Mouse (Mus musculus): Measurements from ENCODE around the gene Zbtb22. TPM values are rescaled to one million over a fixed set of nuclear protein-coding genes. Genes with fewer than 3 reads are reported as not detected.

The Zbtb22 gene
- polyA plus RNA-seq, 1 experiment from 2014 or later, result 20.9 TPM

DNA sequence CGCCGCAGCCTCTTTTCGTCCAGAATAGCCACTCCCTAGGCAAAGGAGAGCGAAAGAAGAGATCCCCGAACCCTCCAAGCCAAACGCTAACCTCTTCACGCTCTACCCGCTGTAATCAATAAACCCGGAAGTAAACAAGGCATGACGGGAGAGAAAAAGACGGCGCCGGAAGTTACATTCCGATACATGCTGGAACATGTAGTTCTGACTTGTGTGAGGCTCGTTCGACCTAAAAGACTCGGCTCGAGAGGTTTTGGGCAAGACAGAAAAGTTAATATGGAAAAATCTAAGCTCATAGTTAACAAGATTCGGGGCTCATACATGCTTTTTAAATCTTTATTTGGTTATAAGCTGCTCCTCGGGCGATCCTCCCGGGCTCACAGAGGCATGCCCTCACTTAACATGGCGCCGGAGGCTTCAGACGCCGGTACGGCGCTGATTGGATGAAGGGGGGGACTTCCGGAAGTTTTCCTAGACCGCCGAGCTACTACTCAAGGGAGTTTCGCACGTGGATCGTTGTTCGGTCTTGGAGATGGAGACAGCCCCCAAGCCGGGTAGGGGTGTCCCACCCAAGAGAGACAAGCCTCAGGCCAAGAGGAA is 24.6 kb downstream of the Zbtb22 start, which contains the start of the genes Pfdn6 and Wdr46:
TSS of gene Pfdn6 (minus strand) at position 138 of the 600 bp plus-strand sequence.
TSS of gene Wdr46 (plus strand) at position 455 of the 600 bp plus-strand sequence.
- peak; percentile 87 for ATAC-seq (ENCODE audit: low FRiP score, low TSS enrichment)
- H3K4me1 ChIP-seq (ENCODE audit: insufficient read depth, low read length), result peaks cover 17% of the 10 kb centered on the region
- under 1% methylated on average over 36 of the region's 36 CpGs for WGBS
- H3K27ac ChIP-seq (ENCODE audit: low read length), result no peak within 1 kb of the TSS
- H3K4me2 ChIP-seq (replicated peaks; ENCODE audit: low read depth, low read length), result peak within 1 kb of the TSS; percentile 95
- H3K27me3 ChIP-seq (ENCODE audit: insufficient read depth, low read length), result no peaks in the 10 kb centered on the region
- H3K9me3 ChIP-seq (ENCODE audit: low read length), result no peaks in the 10 kb centered on the region
- peak within 1 kb of the TSS; percentile 89 for H3K9ac ChIP-seq (replicated peaks; ENCODE audit: low read length)
- peak within 1 kb of the TSS; percentile 97 for H3K4me3 ChIP-seq (ENCODE audit: low read length)
- peaks cover 50% of the 10 kb centered on the region for H3K36me3 ChIP-seq (ENCODE audit: insufficient read depth, low read length)

DNA sequence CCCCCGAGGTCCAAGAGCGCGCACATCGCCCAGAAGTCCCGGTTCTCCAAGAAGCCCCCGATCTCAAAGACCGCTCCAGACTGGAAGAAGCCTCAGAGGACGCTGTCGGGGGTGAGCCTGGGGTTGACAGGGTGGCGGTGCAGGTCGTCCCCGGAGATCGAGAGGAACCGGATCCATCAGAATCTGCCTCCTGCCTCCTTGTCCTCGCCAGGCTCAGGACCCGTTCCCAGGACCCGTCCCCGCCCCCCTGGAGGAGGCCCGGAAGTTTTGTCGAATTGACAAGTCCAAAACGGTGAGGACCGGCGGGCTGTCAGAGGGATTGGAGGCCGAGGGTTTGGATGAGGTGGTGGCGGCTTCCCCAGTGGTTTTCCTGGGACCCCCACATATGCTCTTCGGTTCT is 25.3 kb downstream of the Zbtb22 start:
- H3K4me3 ChIP-seq (ENCODE audit: low read length), result peak overlapping the region; percentile 97
- no peak overlapping the region for H3K27ac ChIP-seq (ENCODE audit: low read length)
- H3K36me3 ChIP-seq (ENCODE audit: insufficient read depth, low read length), result peaks cover 45% of the 10 kb centered on the region
- ATAC-seq (ENCODE audit: low FRiP score, low TSS enrichment), result no peak
- no peaks in the 10 kb centered on the region for H3K9me3 ChIP-seq (ENCODE audit: low read length)
- no peaks in the 10 kb centered on the region for H3K27me3 ChIP-seq (ENCODE audit: insufficient read depth, low read length)
- WGBS, result 3% methylated on average over 26 of the region's 26 CpGs
- H3K9ac ChIP-seq (replicated peaks; ENCODE audit: low read length), result peak overlapping the region; percentile 89
- peak overlapping the region; percentile 95 for H3K4me2 ChIP-seq (replicated peaks; ENCODE audit: low read depth, low read length)
- H3K4me1 ChIP-seq (ENCODE audit: insufficient read depth, low read length), result peaks cover 17% of the 10 kb centered on the region

DNA sequence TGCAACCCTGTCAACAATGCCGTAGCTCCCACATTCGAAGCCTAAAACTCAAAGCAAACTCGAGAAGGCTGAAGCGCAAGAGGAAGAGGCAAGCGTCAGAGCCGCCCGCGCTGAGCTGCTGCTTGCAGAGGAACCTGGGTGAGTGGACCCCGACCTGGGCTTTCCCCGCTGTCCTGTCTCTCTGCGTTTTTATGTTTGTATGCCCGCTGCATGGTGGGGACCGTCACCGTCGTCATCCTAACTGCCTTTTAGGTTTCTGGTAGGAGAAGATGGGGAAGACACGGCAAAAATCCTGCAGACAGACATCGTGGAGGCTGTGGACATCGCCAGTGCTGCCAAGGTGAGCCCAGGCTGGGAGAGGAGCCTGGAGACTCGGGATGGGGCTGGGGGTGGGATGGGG is 25.7 kb downstream of the Zbtb22 start:
- WGBS, result 54% methylated on average over 19 of the region's 19 CpGs
- H3K9me3 ChIP-seq (ENCODE audit: low read length), result no peaks in the 10 kb centered on the region
- peaks cover 17% of the 10 kb centered on the region for H3K4me1 ChIP-seq (ENCODE audit: insufficient read depth, low read length)
- H3K4me2 ChIP-seq (replicated peaks; ENCODE audit: low read depth, low read length), result peak overlapping the region; percentile 95
- no peak for ATAC-seq (ENCODE audit: low FRiP score, low TSS enrichment)
- H3K4me3 ChIP-seq (ENCODE audit: low read length), result peak overlapping the region; percentile 97
- no peak overlapping the region for H3K27ac ChIP-seq (ENCODE audit: low read length)
- peak overlapping the region; percentile 89 for H3K9ac ChIP-seq (replicated peaks; ENCODE audit: low read length)
- H3K36me3 ChIP-seq (ENCODE audit: insufficient read depth, low read length), result peaks cover 48% of the 10 kb centered on the region
- no peaks in the 10 kb centered on the region for H3K27me3 ChIP-seq (ENCODE audit: insufficient read depth, low read length)

DNA sequence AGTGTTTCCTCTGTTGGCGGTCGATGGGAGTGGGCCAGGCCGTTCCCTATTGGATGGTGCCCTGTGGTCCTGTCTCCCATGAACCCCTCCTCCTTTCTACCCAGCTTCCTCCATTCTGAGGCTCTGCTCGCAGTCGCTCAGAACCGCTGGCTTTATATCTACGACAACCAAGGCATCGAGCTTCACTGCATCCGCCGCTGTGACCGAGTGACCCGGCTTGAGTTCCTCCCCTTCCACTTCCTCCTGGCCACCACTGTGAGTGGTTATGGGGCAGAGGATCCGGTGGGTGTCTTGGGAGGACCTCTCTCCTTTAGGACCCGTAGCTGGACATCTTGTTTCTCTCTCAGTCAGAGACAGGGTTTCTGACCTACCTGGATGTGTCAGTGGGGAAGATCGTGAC is 27.8 kb downstream of the Zbtb22 start:
- no peak overlapping the region for H3K27ac ChIP-seq (ENCODE audit: low read length)
- H3K4me3 ChIP-seq (ENCODE audit: low read length), result no peak overlapping the region
- peaks cover 17% of the 10 kb centered on the region for H3K4me1 ChIP-seq (ENCODE audit: insufficient read depth, low read length)
- ATAC-seq (ENCODE audit: low FRiP score, low TSS enrichment), result no peak
- WGBS, result 95% methylated on average over 15 of the region's 15 CpGs
- H3K9ac ChIP-seq (replicated peaks; ENCODE audit: low read length), result no peak overlapping the region
- no peaks in the 10 kb centered on the region for H3K9me3 ChIP-seq (ENCODE audit: low read length)
- peaks cover 35% of the 10 kb centered on the region for H3K36me3 ChIP-seq (ENCODE audit: insufficient read depth, low read length)
- no peaks in the 10 kb centered on the region for H3K27me3 ChIP-seq (ENCODE audit: insufficient read depth, low read length)
- H3K4me2 ChIP-seq (replicated peaks; ENCODE audit: low read depth, low read length), result no peak overlapping the region

DNA sequence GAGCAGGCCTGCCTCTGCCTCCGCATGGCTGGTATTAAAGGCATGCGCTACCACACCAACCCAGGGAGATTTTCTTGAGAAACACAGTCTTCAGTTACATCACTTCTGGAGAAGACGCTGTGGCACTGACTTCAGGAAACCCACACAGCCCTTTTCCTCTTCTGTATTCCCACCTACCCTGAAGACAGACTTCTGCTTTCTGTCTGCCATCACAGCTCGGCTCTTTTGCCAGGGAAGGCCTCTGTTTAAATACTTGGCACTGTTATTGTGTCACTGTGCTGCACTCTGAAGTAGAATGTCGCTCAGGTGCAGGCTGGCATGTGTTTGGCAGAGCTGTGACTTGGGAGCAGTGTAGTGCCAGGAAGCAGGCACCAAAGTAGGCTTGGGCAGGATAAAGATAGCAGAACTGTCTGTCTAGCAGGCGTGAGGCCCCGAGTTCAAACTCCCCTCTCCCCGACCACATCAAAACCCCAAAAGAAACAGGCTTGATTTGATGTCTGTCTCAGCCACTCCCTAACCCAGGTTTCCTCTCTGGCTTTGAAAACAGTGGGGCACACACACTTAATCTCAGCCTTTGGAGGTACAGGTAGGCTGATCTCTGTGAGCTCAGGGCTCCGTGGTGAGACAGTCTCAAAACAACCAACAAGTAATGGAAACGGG is 31.9 kb downstream of the Zbtb22 start:
- WGBS, result 90% methylated on average over 10 of the region's 10 CpGs
- Histone ChIP-seq H3K4me1 (ENCODE audit: insufficient read depth, low read length) (peaks cover 23% of the 10 kb centered on the region), H3K36me3 (ENCODE audit: insufficient read depth, low read length) (peaks cover 46% of the 10 kb centered on the region), H3K4me2 (replicated peaks; ENCODE audit: low read depth, low read length) (no peak overlapping the region), H3K9ac (replicated peaks; ENCODE audit: low read length) (no peak overlapping the region), H3K27ac (ENCODE audit: low read length) (no peak overlapping the region), H3K4me3 (ENCODE audit: low read length) (no peak overlapping the region), H3K27me3 (ENCODE audit: insufficient read depth, low read length) (no peaks in the 10 kb centered on the region), H3K9me3 (ENCODE audit: low read length) (no peaks in the 10 kb centered on the region)
- no peak for ATAC-seq (ENCODE audit: low FRiP score, low TSS enrichment)

DNA sequence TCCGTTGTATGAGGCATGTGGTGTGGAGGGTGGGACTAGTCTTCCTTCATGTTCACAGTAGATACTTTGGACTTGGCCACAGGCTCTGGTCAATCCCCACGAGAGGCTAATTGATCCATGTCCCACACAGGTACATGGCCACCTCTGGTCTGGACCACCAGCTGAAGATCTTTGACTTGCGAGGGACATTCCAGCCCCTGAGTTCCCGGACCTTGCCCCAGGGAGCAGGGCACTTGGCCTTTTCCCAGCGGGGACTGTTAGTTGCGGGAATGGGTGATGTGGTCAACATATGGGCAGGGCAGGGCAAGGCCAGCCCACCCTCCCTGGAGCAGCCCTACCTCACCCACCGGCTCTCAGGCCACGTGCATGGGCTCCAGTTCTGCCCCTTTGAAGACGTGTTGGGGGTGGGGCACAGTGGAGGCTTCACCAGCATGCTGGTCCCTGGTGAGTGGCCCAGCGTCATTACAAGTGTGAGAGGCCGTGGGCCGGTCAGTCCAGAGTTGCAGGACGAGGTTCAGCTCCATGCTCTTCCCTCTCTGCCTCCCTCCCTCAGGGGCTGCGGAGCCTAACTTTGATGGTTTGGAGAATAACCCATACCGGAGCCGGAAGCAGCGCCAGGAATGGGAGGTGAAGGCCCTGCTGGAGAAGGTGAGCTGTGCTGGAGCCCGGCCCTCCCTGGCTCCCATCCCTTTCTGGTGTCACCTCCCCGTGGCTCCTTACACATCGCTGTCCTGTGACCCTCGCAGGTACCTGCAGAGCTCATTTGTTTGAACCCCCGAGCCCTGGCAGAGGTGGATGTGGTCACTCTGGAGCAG is 32.6 kb downstream of the Zbtb22 start:
- H3K27ac ChIP-seq (ENCODE audit: low read length), result no peak overlapping the region
- no peak overlapping the region for H3K4me3 ChIP-seq (ENCODE audit: low read length)
- H3K4me1 ChIP-seq (ENCODE audit: insufficient read depth, low read length), result peaks cover 31% of the 10 kb centered on the region
- no peaks in the 10 kb centered on the region for H3K27me3 ChIP-seq (ENCODE audit: insufficient read depth, low read length)
- H3K9me3 ChIP-seq (ENCODE audit: low read length), result no peaks in the 10 kb centered on the region
- no peak for ATAC-seq (ENCODE audit: low FRiP score, low TSS enrichment)
- H3K36me3 ChIP-seq (ENCODE audit: insufficient read depth, low read length), result peaks cover 48% of the 10 kb centered on the region
- H3K4me2 ChIP-seq (replicated peaks; ENCODE audit: low read depth, low read length), result no peak overlapping the region
- 82% methylated on average over 22 of the region's 22 CpGs for WGBS
- H3K9ac ChIP-seq (replicated peaks; ENCODE audit: low read length), result no peak overlapping the region

DNA sequence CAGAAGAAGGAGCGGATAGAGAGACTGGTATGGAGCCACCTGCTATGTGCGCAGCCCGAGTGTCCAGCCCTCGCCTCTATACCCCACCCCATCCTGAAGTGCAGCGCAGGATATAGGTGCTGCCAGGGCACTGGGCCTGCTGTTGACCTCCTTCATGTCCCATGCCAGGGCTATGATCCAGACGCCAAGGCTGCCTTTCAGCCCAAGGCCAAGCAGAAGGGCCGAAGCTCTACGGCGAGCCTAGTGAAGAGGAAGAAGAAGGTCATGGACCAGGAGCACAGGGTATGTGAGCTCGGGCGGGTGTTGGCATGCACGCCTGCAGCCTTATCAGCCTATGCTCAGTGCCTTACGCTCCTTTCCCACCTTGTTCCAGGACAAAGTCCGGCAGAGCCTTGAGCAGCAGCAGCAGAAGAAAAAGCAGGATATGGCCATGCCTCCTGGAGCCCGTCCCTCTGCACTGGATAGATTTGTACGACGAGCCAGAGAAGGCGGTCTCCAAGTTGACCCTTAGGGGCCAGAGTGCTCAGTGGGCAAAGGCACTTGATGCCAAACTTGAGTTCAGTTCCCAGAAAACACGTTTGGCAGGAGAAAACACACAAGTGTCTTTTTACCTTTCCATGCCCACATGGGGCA is 33.3 kb downstream of the Zbtb22 start:
- Histone ChIP-seq H3K9ac (replicated peaks; ENCODE audit: low read length) (no peak overlapping the region), H3K27ac (ENCODE audit: low read length) (no peak overlapping the region), H3K9me3 (ENCODE audit: low read length) (no peaks in the 10 kb centered on the region), H3K36me3 (ENCODE audit: insufficient read depth, low read length) (peaks cover 49% of the 10 kb centered on the region), H3K4me2 (replicated peaks; ENCODE audit: low read depth, low read length) (no peak overlapping the region), H3K4me1 (ENCODE audit: insufficient read depth, low read length) (peaks cover 38% of the 10 kb centered on the region), H3K4me3 (ENCODE audit: low read length) (no peak overlapping the region), H3K27me3 (ENCODE audit: insufficient read depth, low read length) (no peaks in the 10 kb centered on the region)
- WGBS, result 89% methylated on average over 19 of the region's 19 CpGs
- ATAC-seq (ENCODE audit: low FRiP score, low TSS enrichment), result no peak

DNA sequence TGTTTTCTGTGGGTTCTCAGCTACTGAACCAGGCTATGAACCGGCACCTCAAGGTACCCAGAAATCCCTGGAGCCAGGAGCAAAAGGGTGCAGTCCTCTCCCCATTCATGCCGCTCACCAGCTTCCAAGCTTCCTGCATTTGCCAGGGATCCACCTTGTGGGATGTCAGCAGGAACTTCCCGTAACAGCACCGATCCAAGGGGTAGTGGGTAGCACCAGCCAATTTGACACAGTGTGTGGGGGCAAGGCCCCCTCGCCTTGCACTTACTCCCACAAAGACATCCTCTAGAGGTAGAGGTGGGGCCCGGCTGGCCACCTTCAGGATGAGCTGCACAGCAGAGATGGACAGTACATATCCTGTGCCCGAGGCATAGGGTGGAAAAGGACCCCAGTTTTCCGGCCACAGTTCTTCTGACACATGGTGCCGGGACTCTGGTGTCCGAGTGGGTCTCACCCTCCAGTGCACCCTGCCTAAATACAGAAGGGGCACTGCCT is 34.5 kb downstream of the Zbtb22 start:
- Histone ChIP-seq H3K9me3 (ENCODE audit: low read length) (no peaks in the 10 kb centered on the region), H3K36me3 (ENCODE audit: insufficient read depth, low read length) (peaks cover 39% of the 10 kb centered on the region), H3K27ac (ENCODE audit: low read length) (peak overlapping the region; percentile 92), H3K4me2 (replicated peaks; ENCODE audit: low read depth, low read length) (peak overlapping the region; percentile 75), H3K27me3 (ENCODE audit: insufficient read depth, low read length) (no peaks in the 10 kb centered on the region), H3K4me3 (ENCODE audit: low read length) (peak overlapping the region; percentile 51), H3K9ac (replicated peaks; ENCODE audit: low read length) (peak overlapping the region; percentile 64; the same call in 1 of the 2 replicates), H3K4me1 (ENCODE audit: insufficient read depth, low read length) (peaks cover 45% of the 10 kb centered on the region)
- no peak for ATAC-seq (ENCODE audit: low FRiP score, low TSS enrichment)
- WGBS, result 73% methylated on average over 10 of the region's 10 CpGs
